Mouse (Mus musculus) heart, adult 11 months (tissue): Measurements from ENCODE around the gene Usp3.
A peak's percentile ranks its signal among the peaks of the same experiment; 100 is the strongest.

ENCODE experiments used
- DNase-seq: peaks from one replicate; pipeline ENCODE4 v3.0.0; 2022

Gene Usp3

GRCm38 (mm10) chr9:66506011-66506410 lies 86.9 kb downstream of the Usp3 start:
- peak; percentile 65 for DNase-seq

- peak; percentile 93 for DNase-seq
Observed at GRCm38 (mm10) chr9:66505141-66505917, 87.6 kb downstream of the Usp3 start.

- DNase-seq: peak; percentile 92
Observed at GRCm38 (mm10) chr9:66504518-66504917, 88.4 kb downstream of the Usp3 start.

- DNase-seq: peak; percentile 87
Observed at GRCm38 (mm10) chr9:66503879-66504411, 89.0 kb downstream of the Usp3 start.

- DNase-seq: peak; percentile 78
Observed at GRCm38 (mm10) chr9:66501248-66501647, 91.7 kb downstream of the Usp3 start.

GRCm38 (mm10) chr9:66493992-66494391 lies 99.0 kb downstream of the Usp3 start:
- DNase-seq: peak; percentile 44

- peak; percentile 29 for DNase-seq
Observed at GRCm38 (mm10) chr9:66492361-66492760, 100.6 kb downstream of the Usp3 start.

- DNase-seq: no peak
Observed at GRCm38 (mm10) chr9:66488786-66489185, 104.2 kb downstream of the Usp3 start.

GRCm38 (mm10) chr9:66483429-66483828 lies 109.5 kb downstream of the Usp3 start:
- no peak for DNase-seq

GRCm38 (mm10) chr9:66477785-66478184 lies 115.2 kb downstream of the Usp3 start:
- DNase-seq: no peak

- DNase-seq: no peak
Observed at GRCm38 (mm10) chr9:66465087-66465486, 127.9 kb downstream of the Usp3 start.
